Mouse (Mus musculus): ENCODE data around the gene Flt3.

Gene Flt3

GRCm38 (mm10) chr5:147399843-147400504 lies at the start of gene Flt3:
TSS of gene Flt3 (minus strand) at chr5:147400489.
- DNase-seq (ENCODE audit: inconsistent age in 2 of 2, low spot score in 1 of 2) = no peak

- DNase-seq (ENCODE audit: inconsistent age in 2 of 2, low spot score in 1 of 2) = peak; percentile 30 to 65
Measured at GRCm38 (mm10) chr5:147448933-147449332, 48.6 kb upstream of the Flt3 start.

- DNase-seq (ENCODE audit: inconsistent age in 2 of 2, low spot score in 1 of 2) = no peak
Measured at GRCm38 (mm10) chr5:147448526-147448925, 48.2 kb upstream of the Flt3 start.

GRCm38 (mm10) chr5:147445252-147445651 lies 45.0 kb upstream of the Flt3 start:
- no peak for DNase-seq (ENCODE audit: inconsistent age in 2 of 2, low spot score in 1 of 2)

GRCm38 (mm10) chr5:147444757-147445156 lies 44.5 kb upstream of the Flt3 start:
- peak in 1 of 2 experiments; percentile 17 for DNase-seq (ENCODE audit: inconsistent age in 2 of 2, low spot score in 1 of 2)

GRCm38 (mm10) chr5:147444298-147444697 lies 44.0 kb upstream of the Flt3 start:
- peak in 1 of 2 experiments; percentile 22 for DNase-seq (ENCODE audit: inconsistent age in 2 of 2, low spot score in 1 of 2)

GRCm38 (mm10) chr5:147442741-147443140 lies 42.5 kb upstream of the Flt3 start:
- DNase-seq (ENCODE audit: inconsistent age in 2 of 2, low spot score in 1 of 2) = no peak

GRCm38 (mm10) chr5:147441979-147442378 lies 41.7 kb upstream of the Flt3 start:
- DNase-seq (ENCODE audit: inconsistent age in 2 of 2, low spot score in 1 of 2) = no peak

GRCm38 (mm10) chr5:147440996-147441507 lies 40.8 kb upstream of the Flt3 start:
- DNase-seq (ENCODE audit: inconsistent age in 2 of 2, low spot score in 1 of 2) = no peak

- DNase-seq (ENCODE audit: inconsistent age in 2 of 2, low spot score in 1 of 2) = no peak
Measured at GRCm38 (mm10) chr5:147436491-147436890, 36.2 kb upstream of the Flt3 start.

- DNase-seq (ENCODE audit: inconsistent age in 2 of 2, low spot score in 1 of 2) = no peak
Measured at GRCm38 (mm10) chr5:147435751-147436150, 35.5 kb upstream of the Flt3 start.

- peak in 1 of 2 experiments; percentile 60 for DNase-seq (ENCODE audit: inconsistent age in 2 of 2, low spot score in 1 of 2)
Measured at GRCm38 (mm10) chr5:147435224-147435623, 34.9 kb upstream of the Flt3 start.

GRCm38 (mm10) chr5:147432927-147433326 lies 32.6 kb upstream of the Flt3 start:
- DNase-seq (ENCODE audit: inconsistent age in 2 of 2, low spot score in 1 of 2) = no peak

GRCm38 (mm10) chr5:147430936-147431839 lies 30.9 kb upstream of the Flt3 start:
- DNase-seq (ENCODE audit: inconsistent age in 2 of 2, low spot score in 1 of 2) = peak; percentile 80 to 90

GRCm38 (mm10) chr5:147430361-147430935 lies 30.2 kb upstream of the Flt3 start:
- peak; percentile 62 to 87 for DNase-seq (ENCODE audit: inconsistent age in 2 of 2, low spot score in 1 of 2)

- DNase-seq (ENCODE audit: inconsistent age in 2 of 2, low spot score in 1 of 2) = peak; percentile 96 to 99
Measured at GRCm38 (mm10) chr5:147429535-147430305, 29.4 kb upstream of the Flt3 start, which contains the start of gene Pan3. TSS of gene Pan3 (plus strand) at chr5:147430161.

- no peak for DNase-seq (ENCODE audit: inconsistent age in 2 of 2, low spot score in 1 of 2)
Measured at GRCm38 (mm10) chr5:147426048-147426805, 25.9 kb upstream of the Flt3 start.

GRCm38 (mm10) chr5:147423612-147424011 lies 23.3 kb upstream of the Flt3 start:
- DNase-seq (ENCODE audit: inconsistent age in 2 of 2, low spot score in 1 of 2) = no peak

GRCm38 (mm10) chr5:147418394-147419121 lies 18.3 kb upstream of the Flt3 start:
- DNase-seq (ENCODE audit: inconsistent age in 2 of 2, low spot score in 1 of 2) = no peak

Data from adrenal gland, adult (tissue).